Mouse (Mus musculus): ENCODE results near the gene Phf19.

- TF ChIP-seq CTCF (IDR thresholded peaks at IDR 0.05) (peak; percentile 55), EP300 (IDR thresholded peaks at IDR 0.05) (no peak)
Measured at GRCm38 (mm10) chr2:34906861-34907604, 6.8 kb downstream of the Phf19 start.
